Mouse (Mus musculus): Measurements from ENCODE around the gene Pkn2. TPM values are rescaled to one million over a fixed set of nuclear protein-coding genes. Genes with fewer than 3 reads are reported as not detected.

Gene Pkn2
- polyA plus RNA-seq, 1 experiment, result 12.7 TPM

GRCm38 (mm10) chr3:142834761-142835160 is 47.0 kb downstream of the Pkn2 start:
- H3K27me3 ChIP-seq (replicated peaks; ENCODE audit: control insufficient read depth, insufficient read depth, low read length), result no peaks in the 10 kb centered on the region
- no peak overlapping the region for H3K4me3 ChIP-seq (ENCODE audit: insufficient read depth, low read depth, low read length)
- DNase-seq, result no peak
- no peak for TF ChIP-seq POLR2A (IDR thresholded peaks at IDR 0.05; ENCODE audit: low read depth, low read length)
- H3K4me1 ChIP-seq (ENCODE audit: control insufficient read depth, insufficient read depth, low read length), result no peaks in the 10 kb centered on the region; the same call in 1 of the 2 replicates
- no peaks in the 10 kb centered on the region; the same call in 1 of the 2 replicates for H3K36me3 ChIP-seq (ENCODE audit: control insufficient read depth, insufficient read depth, low read length)
- 92% methylated on average over 4 of the region's 4 CpGs for WGBS
- H3K27ac ChIP-seq (ENCODE audit: insufficient read depth, low read depth, low read length), result no peak overlapping the region

DNA sequence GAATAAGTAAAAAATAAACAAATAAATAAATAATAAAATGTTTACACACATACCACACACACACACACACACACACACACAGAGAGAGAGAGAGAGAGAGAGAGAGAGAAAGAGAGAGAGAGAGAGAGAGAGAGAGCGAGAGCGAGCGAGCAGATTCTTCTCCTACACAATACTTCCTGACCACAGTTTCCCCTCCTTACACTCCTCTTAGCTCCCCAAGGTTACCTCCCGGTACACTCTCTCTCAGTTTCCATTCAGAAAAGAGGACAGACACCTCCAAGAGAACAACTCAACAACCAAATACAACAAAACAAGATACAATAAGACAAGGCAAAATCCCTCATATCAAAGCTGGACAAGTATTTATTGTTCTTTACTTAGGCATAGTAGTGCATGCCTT is 47.8 kb downstream of the Pkn2 start:
- Histone ChIP-seq H3K27ac (ENCODE audit: insufficient read depth, low read depth, low read length) (no peak overlapping the region), H3K36me3 (ENCODE audit: control insufficient read depth, insufficient read depth, low read length) (no peaks in the 10 kb centered on the region; the same call in 1 of the 2 replicates), H3K4me1 (ENCODE audit: control insufficient read depth, insufficient read depth, low read length) (no peaks in the 10 kb centered on the region; the same call in 1 of the 2 replicates), H3K4me3 (ENCODE audit: insufficient read depth, low read depth, low read length) (no peak overlapping the region), H3K27me3 (replicated peaks; ENCODE audit: control insufficient read depth, insufficient read depth, low read length) (no peaks in the 10 kb centered on the region)
- no peak for TF ChIP-seq CTCF (conservative IDR thresholded peaks at IDR 0.05; ENCODE audit: insufficient read depth, insufficient read length, low read depth, low read length)
- 92% methylated on average over 4 of the region's 4 CpGs for WGBS
- no peak for DNase-seq

- Histone ChIP-seq H3K4me3 (ENCODE audit: insufficient read depth, low read depth, low read length) (no peak overlapping the region), H3K4me1 (ENCODE audit: control insufficient read depth, insufficient read depth, low read length) (no peaks in the 10 kb centered on the region), H3K27me3 (replicated peaks; ENCODE audit: control insufficient read depth, insufficient read depth, low read length) (no peaks in the 10 kb centered on the region), H3K27ac (ENCODE audit: insufficient read depth, low read depth, low read length) (no peak overlapping the region), H3K36me3 (ENCODE audit: control insufficient read depth, insufficient read depth, low read length) (peaks cover 5% of the 10 kb centered on the region)
- no peak for DNase-seq
- no peak for TF ChIP-seq POLR2A (IDR thresholded peaks at IDR 0.05; ENCODE audit: low read depth, low read length)
- no peak for TF ChIP-seq CTCF (conservative IDR thresholded peaks at IDR 0.05; ENCODE audit: insufficient read depth, insufficient read length, low read depth, low read length)
- 83% methylated on average over 3 of the region's 3 CpGs for WGBS
Measured at GRCm38 (mm10) chr3:142832910-142833309, 48.9 kb downstream of the Pkn2 start.

- Histone ChIP-seq H3K4me1 (ENCODE audit: control insufficient read depth, insufficient read depth, low read length) (peaks cover 4% of the 10 kb centered on the region), H3K27me3 (replicated peaks; ENCODE audit: control insufficient read depth, insufficient read depth, low read length) (no peaks in the 10 kb centered on the region), H3K36me3 (ENCODE audit: control insufficient read depth, insufficient read depth, low read length) (peaks cover 5% of the 10 kb centered on the region), H3K4me3 (ENCODE audit: insufficient read depth, low read depth, low read length) (no peak overlapping the region), H3K27ac (ENCODE audit: insufficient read depth, low read depth, low read length) (no peak overlapping the region)
- WGBS, result 77% methylated on average over 4 of the region's 4 CpGs
- no peak for DNase-seq
- TF ChIP-seq POLR2A (IDR thresholded peaks at IDR 0.05; ENCODE audit: low read depth, low read length) (no peak), CTCF (conservative IDR thresholded peaks at IDR 0.05; ENCODE audit: insufficient read depth, insufficient read length, low read depth, low read length) (no peak)
Measured at GRCm38 (mm10) chr3:142826449-142827146, 55.2 kb downstream of the Pkn2 start.

DNA sequence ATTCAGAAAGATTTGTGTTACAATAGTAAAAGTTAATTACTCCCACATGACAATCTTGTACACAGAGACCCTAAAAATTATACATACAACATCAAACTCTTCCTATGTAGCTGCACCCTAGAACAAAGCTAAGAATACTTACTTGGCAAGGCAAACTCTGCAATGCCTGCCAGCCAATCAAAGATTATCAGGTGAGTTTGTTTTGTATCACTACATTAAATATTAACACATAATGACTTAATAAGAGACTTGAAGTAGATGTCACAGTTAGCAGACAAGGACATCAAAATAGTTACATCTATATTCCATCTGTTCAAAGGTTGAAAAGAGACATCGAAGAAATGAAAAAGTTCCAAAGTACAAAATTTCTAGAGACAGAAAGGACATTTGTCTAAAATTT is 58.2 kb downstream of the Pkn2 start:
- peak; percentile 73 for DNase-seq
- no peak for TF ChIP-seq CTCF (conservative IDR thresholded peaks at IDR 0.05; ENCODE audit: insufficient read depth, insufficient read length, low read depth, low read length)
- 54% methylated on average over 1 of the region's 1 CpGs for WGBS
- Histone ChIP-seq H3K36me3 (ENCODE audit: control insufficient read depth, insufficient read depth, low read length) (peaks cover 7% of the 10 kb centered on the region), H3K27me3 (replicated peaks; ENCODE audit: control insufficient read depth, insufficient read depth, low read length) (no peaks in the 10 kb centered on the region), H3K4me1 (ENCODE audit: control insufficient read depth, insufficient read depth, low read length) (peaks cover 4% of the 10 kb centered on the region), H3K4me3 (ENCODE audit: insufficient read depth, low read depth, low read length) (no peak overlapping the region), H3K27ac (ENCODE audit: insufficient read depth, low read depth, low read length) (no peak overlapping the region)

DNA sequence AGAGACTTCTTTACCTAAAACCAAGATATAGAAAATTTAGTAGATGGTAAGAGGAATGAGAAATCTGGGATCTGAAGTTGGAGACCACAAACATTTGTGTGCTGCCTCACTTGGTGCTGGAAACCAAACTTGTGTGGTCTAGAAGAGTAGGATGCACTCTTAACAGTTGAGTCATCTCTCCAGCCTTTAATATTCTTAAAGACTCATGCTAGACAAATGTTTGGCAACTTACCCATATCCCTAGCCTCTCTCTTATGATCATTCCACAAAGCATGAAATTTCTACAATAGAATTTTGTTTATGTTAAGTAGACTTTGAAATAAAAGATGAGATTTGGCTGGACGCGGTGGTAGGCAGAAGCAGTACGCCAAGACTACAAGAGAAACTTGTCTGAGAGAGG is 64.3 kb downstream of the Pkn2 start:
- TF ChIP-seq CTCF (conservative IDR thresholded peaks at IDR 0.05; ENCODE audit: insufficient read depth, insufficient read length, low read depth, low read length), result no peak
- H3K36me3 ChIP-seq (ENCODE audit: control insufficient read depth, insufficient read depth, low read length), result peaks cover 4% of the 10 kb centered on the region
- WGBS, result 98% methylated on average over 3 of the region's 3 CpGs

DNA sequence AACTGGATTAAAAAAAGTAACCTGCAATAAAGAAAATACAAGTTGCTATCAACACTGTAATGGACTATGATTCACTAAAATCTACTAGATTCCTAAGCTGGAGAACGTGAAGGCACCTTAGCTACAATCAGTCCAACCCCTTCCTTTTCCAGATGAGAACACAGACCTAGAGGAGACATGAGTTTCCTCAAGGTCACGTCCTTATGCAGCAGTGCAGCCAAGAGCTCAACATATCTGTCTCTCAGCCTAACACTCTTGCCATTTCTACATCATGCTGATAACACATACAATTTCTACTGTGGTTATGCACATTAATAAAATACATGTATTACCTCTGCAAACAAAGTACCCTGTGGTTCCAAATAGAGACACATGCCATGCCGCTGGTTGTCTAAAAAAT is 70.2 kb downstream of the Pkn2 start:
- Histone ChIP-seq H3K36me3 (ENCODE audit: control insufficient read depth, insufficient read depth, low read length) (peaks cover 6% of the 10 kb centered on the region), H3K27ac (ENCODE audit: insufficient read depth, low read depth, low read length) (no peak overlapping the region), H3K27me3 (replicated peaks; ENCODE audit: control insufficient read depth, insufficient read depth, low read length) (no peaks in the 10 kb centered on the region), H3K4me3 (ENCODE audit: insufficient read depth, low read depth, low read length) (no peak overlapping the region), H3K4me1 (ENCODE audit: control insufficient read depth, insufficient read depth, low read length) (no peaks in the 10 kb centered on the region)
- 79% methylated on average over 3 of the region's 3 CpGs for WGBS
- no peak for DNase-seq
- TF ChIP-seq POLR2A (IDR thresholded peaks at IDR 0.05; ENCODE audit: low read depth, low read length) (no peak), CTCF (conservative IDR thresholded peaks at IDR 0.05; ENCODE audit: insufficient read depth, insufficient read length, low read depth, low read length) (no peak)

More for the DNA sequence above, 64.3 kb downstream of the Pkn2 start:
- no peak for DNase-seq
- H3K27ac ChIP-seq (ENCODE audit: insufficient read depth, low read depth, low read length), result no peak overlapping the region
- H3K27me3 ChIP-seq (replicated peaks; ENCODE audit: control insufficient read depth, insufficient read depth, low read length), result no peaks in the 10 kb centered on the region
- no peaks in the 10 kb centered on the region for H3K4me1 ChIP-seq (ENCODE audit: control insufficient read depth, insufficient read depth, low read length)
- H3K4me3 ChIP-seq (ENCODE audit: insufficient read depth, low read depth, low read length), result no peak overlapping the region
